Mouse (Mus musculus) heart, embryonic 12.5 days (tissue): Measurements from ENCODE around the gene Slit1. TPM values are rescaled to one million over a fixed set of nuclear protein-coding genes. Genes with fewer than 3 reads are reported as not detected.

Experiments used
- ATAC-seq: fragments of 200-750 bp; cut with Nextera tagmentation; 2 replicates; pipeline ENCODE4 v1.8.0; 2017; ENCODE audit warnings: moderate TSS enrichment, moderate library complexity; ENCODE audit not compliant: insufficient number of reproducible peaks, low FRiP score
- H3K27ac ChIP-seq: fragments of 300-500 bp; sonication (generic); 2 replicates; pipeline ENCODE4 v1.5.1; 2016; ENCODE audit warnings: mild to moderate bottlenecking, moderate library complexity; ENCODE audit not compliant: poor library complexity, severe bottlenecking
- H3K27me3 ChIP-seq: fragments of 300-500 bp; sonication (generic); replicated peaks from 2 replicates; pipeline ENCODE4 v1.6.1; 2016; ENCODE audit warnings: mild to moderate bottlenecking, moderate library complexity
- H3K36me3 ChIP-seq: fragments of 300-500 bp; sonication (generic); 2 replicates; pipeline ENCODE4 v1.6.1; 2016; ENCODE audit warnings: mild to moderate bottlenecking, moderate library complexity
- H3K4me1 ChIP-seq: fragments of 300-500 bp; sonication (generic); replicated peaks from 2 replicates; pipeline ENCODE4 v1.6.1; 2016; ENCODE audit warnings: mild to moderate bottlenecking
- H3K4me2 ChIP-seq: fragments of 300-500 bp; sonication (generic); 2 replicates; pipeline ENCODE4 v1.6.1; 2016; ENCODE audit warnings: mild to moderate bottlenecking, moderate library complexity
- H3K4me3 ChIP-seq: fragments of 300-500 bp; sonication (generic); 2 replicates; pipeline ENCODE4 v1.5.1; 2016; ENCODE audit warnings: mild to moderate bottlenecking
- H3K9ac ChIP-seq: fragments of 300-500 bp; sonication (generic); 2 replicates; pipeline ENCODE4 v1.6.1; 2016; ENCODE audit warnings: mild to moderate bottlenecking, moderate library complexity
- H3K9me3 ChIP-seq: fragments of 300-500 bp; sonication (generic); replicated peaks from 2 replicates; pipeline ENCODE4 v1.6.1; 2016; ENCODE audit warnings: mild to moderate bottlenecking, moderate library complexity
- WGBS: fragments of 180-500 bp; shearing (Covaris S2); methylation state at CpG from one replicate; pipeline ENCODE4 v1.1.7; 2016; 5-methylcytosine and 5-hydroxymethylcytosine counted together
- polyA plus RNA-seq: library from polyadenylated mRNA; unstranded; fragments of >200 nt; fragmentation: Nextera tagmentation; extraction: Ambion mirVana; gene quantifications from 2 replicates; pipeline ENCODE4 v1.2.1, GENCODE M21; 2016

Gene Slit1
- polyA plus RNA-seq, 1 experiment from 2014 or later, result 0.13 TPM

- Histone ChIP-seq H3K4me3 (no peak overlapping the region), H3K4me2 (no peak overlapping the region), H3K9me3 (no peaks in the 10 kb centered on the region), H3K27ac (no peak overlapping the region), H3K27me3 (peaks cover 49% of the 10 kb centered on the region), H3K36me3 (no peaks in the 10 kb centered on the region), H3K4me1 (peaks cover 33% of the 10 kb centered on the region), H3K9ac (no peak overlapping the region)
- no peak for ATAC-seq
- 29% methylated on average over 12 of the region's 12 CpGs for WGBS
Observed at GRCm38 (mm10) chr19:41669747-41670342, 73.6 kb downstream of the Slit1 start.

GRCm38 (mm10) chr19:41667591-41667990 is 75.9 kb downstream of the Slit1 start:
- Histone ChIP-seq H3K4me3 (no peak overlapping the region), H3K36me3 (no peaks in the 10 kb centered on the region), H3K27ac (no peak overlapping the region), H3K9me3 (no peaks in the 10 kb centered on the region), H3K27me3 (peaks cover 64% of the 10 kb centered on the region), H3K9ac (no peak overlapping the region), H3K4me1 (peaks cover 31% of the 10 kb centered on the region), H3K4me2 (no peak overlapping the region)
- WGBS, result 14% methylated on average over 6 of the region's 6 CpGs
- ATAC-seq, result no peak

- peaks cover 66% of the 10 kb centered on the region for H3K27me3 ChIP-seq
Observed at GRCm38 (mm10) chr19:41665941-41666340, 77.5 kb downstream of the Slit1 start.

GRCm38 (mm10) chr19:41663506-41664242 is 79.8 kb downstream of the Slit1 start:
- no peaks in the 10 kb centered on the region for H3K36me3 ChIP-seq
- H3K27me3 ChIP-seq, result peaks cover 79% of the 10 kb centered on the region
- WGBS, result 12% methylated on average over 13 of the region's 13 CpGs
- H3K4me1 ChIP-seq, result peaks cover 18% of the 10 kb centered on the region
- H3K9me3 ChIP-seq, result no peaks in the 10 kb centered on the region
- no peak for ATAC-seq
- H3K4me3 ChIP-seq, result no peak overlapping the region
- H3K4me2 ChIP-seq, result no peak overlapping the region
- H3K27ac ChIP-seq, result no peak overlapping the region
- no peak overlapping the region for H3K9ac ChIP-seq

More at GRCm38 (mm10) chr19:41665941-41666340, 77.5 kb downstream of the Slit1 start:
- Histone ChIP-seq H3K9ac (no peak overlapping the region), H3K27ac (no peak overlapping the region), H3K4me1 (peaks cover 31% of the 10 kb centered on the region), H3K9me3 (no peaks in the 10 kb centered on the region), H3K4me2 (no peak overlapping the region), H3K4me3 (no peak overlapping the region), H3K36me3 (no peaks in the 10 kb centered on the region)
- no peak for ATAC-seq
- WGBS, result 51% methylated on average over 4 of the region's 4 CpGs

GRCm38 (mm10) chr19:41661466-41661865 is 82.0 kb downstream of the Slit1 start:
- Histone ChIP-seq H3K9me3 (no peaks in the 10 kb centered on the region), H3K4me1 (peaks cover 7% of the 10 kb centered on the region; the same call in 1 of the 2 replicates), H3K4me2 (no peak overlapping the region), H3K4me3 (no peak overlapping the region), H3K27me3 (peaks cover 88% of the 10 kb centered on the region), H3K27ac (no peak overlapping the region), H3K9ac (no peak overlapping the region), H3K36me3 (no peaks in the 10 kb centered on the region)
- ATAC-seq, result no peak
- WGBS, result 83% methylated on average over 13 of the region's 13 CpGs

GRCm38 (mm10) chr19:41660999-41661374 is 82.5 kb downstream of the Slit1 start:
- Histone ChIP-seq H3K4me1 (peaks cover 5% of the 10 kb centered on the region; the same call in 1 of the 2 replicates), H3K36me3 (no peaks in the 10 kb centered on the region), H3K27ac (no peak overlapping the region), H3K27me3 (peaks cover 88% of the 10 kb centered on the region), H3K4me2 (no peak overlapping the region), H3K9ac (no peak overlapping the region), H3K9me3 (no peaks in the 10 kb centered on the region), H3K4me3 (no peak overlapping the region)
- WGBS, result 17% methylated on average over 4 of the region's 4 CpGs
- ATAC-seq, result no peak

GRCm38 (mm10) chr19:41660294-41660998 is 83.0 kb downstream of the Slit1 start:
- H3K36me3 ChIP-seq, result no peaks in the 10 kb centered on the region
- no peaks in the 10 kb centered on the region for H3K4me1 ChIP-seq
- no peak overlapping the region for H3K9ac ChIP-seq
- no peaks in the 10 kb centered on the region for H3K9me3 ChIP-seq
- no peak overlapping the region for H3K27ac ChIP-seq
- H3K4me3 ChIP-seq, result no peak overlapping the region
- peaks cover 86% of the 10 kb centered on the region for H3K27me3 ChIP-seq
- no peak overlapping the region for H3K4me2 ChIP-seq
- no peak for ATAC-seq
- 65% methylated on average over 17 of the region's 17 CpGs for WGBS

GRCm38 (mm10) chr19:41657446-41657845 is 86.0 kb downstream of the Slit1 start:
- Histone ChIP-seq H3K9ac (no peak overlapping the region), H3K4me3 (no peak overlapping the region), H3K27me3 (peaks cover 84% of the 10 kb centered on the region), H3K9me3 (no peaks in the 10 kb centered on the region), H3K4me2 (no peak overlapping the region), H3K27ac (no peak overlapping the region), H3K4me1 (no peaks in the 10 kb centered on the region), H3K36me3 (no peaks in the 10 kb centered on the region)
- WGBS, result 19% methylated on average over 9 of the region's 9 CpGs
- ATAC-seq, result no peak

GRCm38 (mm10) chr19:41656671-41657070 is 86.8 kb downstream of the Slit1 start:
- 71% methylated on average over 14 of the region's 14 CpGs for WGBS
- Histone ChIP-seq H3K4me1 (no peaks in the 10 kb centered on the region), H3K4me2 (no peak overlapping the region), H3K4me3 (no peak overlapping the region), H3K9ac (no peak overlapping the region), H3K9me3 (no peaks in the 10 kb centered on the region), H3K27me3 (peaks cover 88% of the 10 kb centered on the region), H3K27ac (no peak overlapping the region), H3K36me3 (no peaks in the 10 kb centered on the region)
- no peak for ATAC-seq

- Histone ChIP-seq H3K27ac (no peak overlapping the region), H3K9ac (no peak overlapping the region), H3K9me3 (no peaks in the 10 kb centered on the region), H3K36me3 (no peaks in the 10 kb centered on the region), H3K4me3 (no peak overlapping the region), H3K4me1 (no peaks in the 10 kb centered on the region), H3K4me2 (no peak overlapping the region), H3K27me3 (peaks cover 89% of the 10 kb centered on the region)
- WGBS, result 9% methylated on average over 9 of the region's 9 CpGs
- ATAC-seq, result no peak
Observed at GRCm38 (mm10) chr19:41655970-41656369, 87.5 kb downstream of the Slit1 start.

GRCm38 (mm10) chr19:41655089-41655783 is 88.2 kb downstream of the Slit1 start:
- WGBS, result 20% methylated on average over 6 of the region's 6 CpGs
- no peaks in the 10 kb centered on the region for H3K36me3 ChIP-seq
- no peak overlapping the region for H3K4me3 ChIP-seq
- H3K4me1 ChIP-seq, result no peaks in the 10 kb centered on the region
- no peak overlapping the region for H3K9ac ChIP-seq
- H3K27me3 ChIP-seq, result peaks cover 90% of the 10 kb centered on the region
- no peak for ATAC-seq
- H3K27ac ChIP-seq, result no peak overlapping the region
- no peaks in the 10 kb centered on the region for H3K9me3 ChIP-seq
- H3K4me2 ChIP-seq, result no peak overlapping the region
